In genomic region chr19:29045369-29045768, GRCm38 (mm10) we compare ENCODE assay signal across 1 mouse cellular context.
TF ChIP-seq lines count a peak whose summit lies in the region.

No protein-coding gene starts in this region.

TF ChIP-seq in myocyte, 11 proteins besides CTCF, POLR2A, EP300 and RAD21 (continued from another document):
- TF ChIP-seq REST (IDR thresholded peaks at IDR 0.05; ENCODE audit: insufficient read depth, insufficient read length): no peak
